Mouse (Mus musculus) forebrain, embryonic 12.5 days (tissue): ENCODE measurements around the gene Rbm44. TPM values are rescaled to one million over a fixed set of nuclear protein-coding genes. Genes with fewer than 3 reads are reported as not detected.

Experiments
- ATAC-seq: fragments of 200-750 bp; cut with Nextera tagmentation; 2 replicates; pipeline ENCODE4 v1.8.0; 2017; ENCODE audit warnings: moderate TSS enrichment; ENCODE audit not compliant: low FRiP score
- H3K27ac ChIP-seq: fragments of 300-500 bp; sonication (generic); 2 replicates; pipeline ENCODE4 v1.5.1; 2016; ENCODE audit warnings: mild to moderate bottlenecking
- H3K27me3 ChIP-seq: fragments of 300-500 bp; sonication (generic); 2 replicates; pipeline ENCODE4 v1.6.1; 2016; ENCODE audit warnings: mild to moderate bottlenecking
- H3K36me3 ChIP-seq: fragments of 300-500 bp; sonication (generic); replicated peaks from 2 replicates; pipeline ENCODE4 v1.6.1; 2016; ENCODE audit warnings: mild to moderate bottlenecking
- H3K4me1 ChIP-seq: fragments of 300-500 bp; sonication (generic); 2 replicates; pipeline ENCODE4 v1.6.1; 2016
- H3K4me2 ChIP-seq: fragments of 300-500 bp; sonication (generic); 2 replicates; pipeline ENCODE4 v1.6.1; 2016; ENCODE audit warnings: mild to moderate bottlenecking, moderate library complexity
- H3K4me3 ChIP-seq: fragments of 300-500 bp; sonication (generic); replicated peaks from 2 replicates; pipeline ENCODE4 v1.5.1; 2016; ENCODE audit warnings: mild to moderate bottlenecking
- H3K9ac ChIP-seq: fragments of 300-500 bp; sonication (generic); 2 replicates; pipeline ENCODE4 v1.6.1; 2016; ENCODE audit warnings: mild to moderate bottlenecking
- H3K9me3 ChIP-seq: fragments of 300-500 bp; sonication (generic); 2 replicates; pipeline ENCODE4 v1.6.1; 2016
- WGBS: fragments of 180-500 bp; shearing (Covaris S2); methylation state at CpG from one replicate; pipeline ENCODE4 v1.1.7; 2016; 5-methylcytosine and 5-hydroxymethylcytosine counted together
- polyA plus RNA-seq: library from polyadenylated mRNA; unstranded; fragments of >200 nt; fragmentation: Nextera tagmentation; extraction: Ambion mirVana; gene quantifications from 2 replicates; pipeline ENCODE4 v1.2.1, GENCODE M21; 2016

The Rbm44 gene
- polyA plus RNA-seq = 0.28 and 0.31 TPM in 2 replicates

GRCm38 (mm10) chr1:91144813-91145212, at the start of gene Rbm44:
TSS of gene Rbm44 (plus strand) at chr1:91145089.
- no peak for ATAC-seq
- no peak within 1 kb of the TSS for H3K4me2 ChIP-seq
- no peaks in the 10 kb centered on the region for H3K27me3 ChIP-seq
- no peak within 1 kb of the TSS for H3K9ac ChIP-seq
- no peaks in the 10 kb centered on the region for H3K4me1 ChIP-seq
- no peak within 1 kb of the TSS for H3K4me3 ChIP-seq
- H3K9me3 ChIP-seq = no peaks in the 10 kb centered on the region
- no peak within 1 kb of the TSS for H3K27ac ChIP-seq
- 77% methylated on average over 20 of the region's 20 CpGs for WGBS
- H3K36me3 ChIP-seq = no peaks in the 10 kb centered on the region

DNA sequence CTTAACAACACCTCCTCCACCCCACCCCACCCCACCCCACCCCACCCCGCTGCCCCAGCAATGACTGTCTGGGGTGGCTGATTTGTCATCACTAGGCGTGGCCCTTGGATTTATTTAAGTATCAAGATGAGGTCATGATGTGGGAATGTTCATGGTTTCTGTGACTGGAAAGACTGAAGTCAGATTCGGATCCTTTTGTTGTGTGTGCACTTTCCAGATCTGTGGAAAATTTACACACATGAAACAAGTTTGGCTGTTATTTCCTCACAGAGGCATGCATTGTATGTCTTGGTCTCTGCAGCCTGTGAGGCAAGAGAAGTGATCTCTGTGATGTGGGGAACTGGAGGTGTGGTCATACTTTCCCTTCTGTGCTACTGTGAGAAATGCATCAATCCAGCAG, 49.6 kb upstream of the Rbm44 start:
- no peak for ATAC-seq
- H3K4me3 ChIP-seq = no peak overlapping the region
- H3K27ac ChIP-seq = no peak overlapping the region
- no peaks in the 10 kb centered on the region for H3K36me3 ChIP-seq
- H3K4me1 ChIP-seq = peaks cover 7% of the 10 kb centered on the region
- 79% methylated on average over 3 of the region's 3 CpGs for WGBS
- no peak overlapping the region for H3K9ac ChIP-seq
- no peaks in the 10 kb centered on the region for H3K27me3 ChIP-seq
- no peak overlapping the region for H3K4me2 ChIP-seq
- H3K9me3 ChIP-seq = no peaks in the 10 kb centered on the region

DNA sequence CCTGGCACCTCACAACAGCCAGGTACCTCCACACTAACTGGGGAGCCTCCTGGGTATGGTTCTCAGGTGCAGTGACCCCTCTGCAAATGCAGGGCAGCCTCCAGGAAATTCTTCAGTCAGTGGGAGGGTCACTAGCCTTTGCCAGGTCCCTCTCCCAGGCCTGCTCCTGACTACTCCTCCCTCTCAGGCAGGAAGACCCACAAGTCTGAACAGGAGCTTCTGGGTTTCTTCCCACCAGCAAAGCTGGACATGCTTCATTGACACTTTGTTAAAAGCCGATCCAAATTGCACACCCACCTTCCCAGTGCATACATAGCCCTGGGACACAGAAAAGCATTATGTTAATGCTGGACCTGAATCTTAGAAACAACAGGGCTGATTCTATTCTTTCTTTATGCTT, 49.0 kb upstream of the Rbm44 start:
- ATAC-seq = no peak
- peaks cover 7% of the 10 kb centered on the region for H3K4me1 ChIP-seq
- H3K27me3 ChIP-seq = no peaks in the 10 kb centered on the region
- H3K4me2 ChIP-seq = no peak overlapping the region
- H3K9me3 ChIP-seq = no peaks in the 10 kb centered on the region
- H3K4me3 ChIP-seq = no peak overlapping the region
- 61% methylated on average over 1 of the region's 1 CpGs for WGBS
- H3K9ac ChIP-seq = no peak overlapping the region
- H3K36me3 ChIP-seq = no peaks in the 10 kb centered on the region
- H3K27ac ChIP-seq = no peak overlapping the region

DNA sequence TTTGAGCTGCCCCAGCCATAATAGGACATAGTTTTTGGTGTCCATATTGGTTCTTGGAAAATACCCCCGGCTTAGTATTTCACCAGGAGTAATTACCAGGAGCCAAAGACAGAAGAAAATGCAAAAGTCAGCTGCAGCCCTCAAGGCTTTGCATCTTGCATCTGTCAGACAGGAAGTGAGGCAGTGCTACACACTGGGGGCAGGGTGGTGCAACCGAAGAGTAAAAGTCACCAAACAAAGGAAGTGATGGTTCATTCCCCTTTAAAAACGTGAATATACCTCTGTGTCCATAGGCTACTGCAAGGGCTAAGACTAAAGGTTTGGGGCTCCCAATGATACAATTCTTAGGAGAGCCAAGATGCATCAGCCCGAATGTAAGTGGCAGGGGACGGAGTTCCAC, 48.4 kb upstream of the Rbm44 start:
- Histone ChIP-seq H3K36me3 (no peaks in the 10 kb centered on the region), H3K9me3 (no peaks in the 10 kb centered on the region), H3K4me2 (no peak overlapping the region), H3K27ac (no peak overlapping the region), H3K9ac (no peak overlapping the region), H3K27me3 (no peaks in the 10 kb centered on the region), H3K4me1 (peaks cover 7% of the 10 kb centered on the region), H3K4me3 (no peak overlapping the region)
- no peak for ATAC-seq
- 82% methylated on average over 5 of the region's 5 CpGs for WGBS

GRCm38 (mm10) chr1:91097283-91097834, 47.5 kb upstream of the Rbm44 start:
- Histone ChIP-seq H3K9ac (no peak overlapping the region), H3K9me3 (no peaks in the 10 kb centered on the region), H3K27me3 (no peaks in the 10 kb centered on the region), H3K27ac (no peak overlapping the region), H3K4me2 (no peak overlapping the region), H3K36me3 (no peaks in the 10 kb centered on the region), H3K4me3 (no peak overlapping the region), H3K4me1 (peaks cover 10% of the 10 kb centered on the region)
- 86% methylated on average over 11 of the region's 11 CpGs for WGBS
- no peak for ATAC-seq

- peak; percentile 71 for ATAC-seq
- H3K27ac ChIP-seq = no peak overlapping the region; the same call in 1 of the 2 replicates
- H3K9ac ChIP-seq = no peak overlapping the region
- H3K4me3 ChIP-seq = no peak overlapping the region
- no peak overlapping the region for H3K4me2 ChIP-seq
- no peaks in the 10 kb centered on the region for H3K36me3 ChIP-seq
- H3K27me3 ChIP-seq = no peaks in the 10 kb centered on the region
- 15% methylated on average over 6 of the region's 6 CpGs for WGBS
- no peaks in the 10 kb centered on the region for H3K9me3 ChIP-seq
- peaks cover 11% of the 10 kb centered on the region for H3K4me1 ChIP-seq
Measured at GRCm38 (mm10) chr1:91098887-91099286, 46.0 kb upstream of the Rbm44 start.

DNA sequence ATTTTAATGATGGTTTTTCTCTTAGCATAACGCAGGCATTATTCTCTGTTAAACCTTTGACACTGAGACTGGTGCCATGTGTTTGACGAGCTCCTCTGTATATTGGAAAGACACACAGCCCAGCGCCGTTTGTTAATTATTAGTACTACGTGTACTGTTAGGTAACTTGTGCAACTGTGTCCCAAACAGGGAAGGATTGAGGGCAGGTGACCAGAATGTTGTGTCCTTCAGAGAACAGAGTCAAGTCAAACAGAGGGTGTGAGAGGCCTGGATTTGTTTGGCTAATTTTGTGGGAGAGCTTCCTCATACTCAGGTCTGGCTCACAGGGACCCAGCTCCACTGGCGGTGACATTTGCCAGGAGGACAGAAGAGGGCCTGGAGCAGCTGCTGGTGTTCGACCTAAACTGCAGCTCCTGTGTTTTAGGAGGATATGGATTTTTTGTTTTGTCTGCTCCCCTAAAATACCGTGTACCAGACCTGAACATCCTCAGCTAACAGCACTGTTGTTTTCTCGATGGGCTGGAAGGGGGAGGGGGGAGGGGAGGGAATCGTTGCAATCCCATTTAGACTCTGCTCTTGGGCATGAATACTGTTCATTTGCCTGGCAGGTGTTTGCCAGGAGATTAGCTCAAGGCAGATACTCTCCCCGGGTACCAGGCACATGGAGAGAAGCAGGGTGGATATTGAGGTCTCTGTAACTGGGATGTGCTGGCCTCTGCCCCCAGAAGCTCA, 43.0 kb upstream of the Rbm44 start:
- WGBS = 69% methylated on average over 11 of the region's 11 CpGs
- Histone ChIP-seq H3K9me3 (no peaks in the 10 kb centered on the region), H3K4me3 (no peak overlapping the region), H3K36me3 (0 out of 2 replicates have a peak, but pooled peaks cover 4% of the 10 kb centered on the region), H3K4me1 (peaks cover 10% of the 10 kb centered on the region), H3K27ac (no peak overlapping the region), H3K27me3 (no peaks in the 10 kb centered on the region), H3K9ac (no peak overlapping the region), H3K4me2 (no peak overlapping the region)
- no peak for ATAC-seq

DNA sequence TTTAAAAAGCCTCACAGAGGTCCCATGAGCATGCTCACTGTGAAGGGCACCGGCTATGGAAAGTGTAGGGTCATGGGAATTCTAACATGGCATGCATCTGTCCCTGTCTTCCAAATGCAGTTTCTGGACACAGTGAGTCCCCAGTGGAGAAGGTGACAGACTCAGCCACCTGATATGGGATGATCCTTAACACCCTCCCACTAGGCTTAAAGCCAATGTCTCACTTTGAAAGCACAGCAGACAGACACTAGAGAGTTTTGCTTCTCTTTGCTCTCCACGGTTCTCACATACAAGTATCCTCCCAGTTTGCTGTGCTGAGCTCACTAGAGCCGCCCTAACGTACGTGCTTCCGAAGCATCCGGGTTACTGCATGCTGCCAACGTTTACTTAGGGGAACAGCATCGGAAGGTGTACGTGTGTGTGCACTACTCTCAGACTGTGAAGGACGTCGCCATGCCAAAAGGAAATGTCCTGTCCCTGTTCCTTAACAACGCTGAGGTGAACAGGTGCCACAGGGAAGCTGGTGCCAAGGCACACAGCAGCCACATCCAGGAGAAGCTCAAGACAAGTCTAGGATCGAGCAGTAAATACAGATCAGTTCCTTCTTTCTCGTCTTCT, 41.4 kb upstream of the Rbm44 start:
- WGBS = 92% methylated on average over 15 of the region's 15 CpGs
- no peaks in the 10 kb centered on the region for H3K27me3 ChIP-seq
- no peak overlapping the region for H3K27ac ChIP-seq
- ATAC-seq = no peak
- H3K4me2 ChIP-seq = no peak overlapping the region
- H3K4me3 ChIP-seq = no peak overlapping the region
- no peaks in the 10 kb centered on the region for H3K9me3 ChIP-seq
- H3K36me3 ChIP-seq = 0 out of 2 replicates have a peak, but pooled peaks cover 7% of the 10 kb centered on the region
- no peak overlapping the region for H3K9ac ChIP-seq
- H3K4me1 ChIP-seq = peaks cover 9% of the 10 kb centered on the region

- Histone ChIP-seq H3K9ac (no peak overlapping the region), H3K27ac (no peak overlapping the region), H3K36me3 (peaks cover 7% of the 10 kb centered on the region; the same call in 1 of the 2 replicates), H3K4me2 (no peak overlapping the region), H3K27me3 (no peaks in the 10 kb centered on the region), H3K4me1 (no peaks in the 10 kb centered on the region), H3K4me3 (no peak overlapping the region), H3K9me3 (no peaks in the 10 kb centered on the region)
- ATAC-seq = no peak
- 76% methylated on average over 5 of the region's 5 CpGs for WGBS
Measured at GRCm38 (mm10) chr1:91107548-91107947, 37.3 kb upstream of the Rbm44 start.

DNA sequence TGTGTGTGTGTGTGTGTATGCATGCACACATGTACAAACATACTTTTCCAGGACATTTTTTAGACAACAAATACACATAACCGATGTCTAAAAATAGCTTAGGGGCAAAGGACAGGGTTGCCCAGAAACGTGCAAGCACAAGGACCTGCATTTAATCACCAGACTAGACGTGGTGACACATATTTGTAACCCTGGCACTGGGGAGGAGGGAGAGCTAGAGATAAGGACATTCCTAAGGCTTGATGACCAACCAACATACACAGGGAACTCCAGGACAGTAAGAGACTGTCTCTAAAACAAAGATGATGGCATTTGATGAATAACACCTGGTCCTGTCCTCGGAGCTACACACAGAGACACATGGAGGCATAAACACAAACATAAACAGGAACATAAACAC, 35.6 kb upstream of the Rbm44 start:
- peaks cover 7% of the 10 kb centered on the region; the same call in 1 of the 2 replicates for H3K36me3 ChIP-seq

DNA sequence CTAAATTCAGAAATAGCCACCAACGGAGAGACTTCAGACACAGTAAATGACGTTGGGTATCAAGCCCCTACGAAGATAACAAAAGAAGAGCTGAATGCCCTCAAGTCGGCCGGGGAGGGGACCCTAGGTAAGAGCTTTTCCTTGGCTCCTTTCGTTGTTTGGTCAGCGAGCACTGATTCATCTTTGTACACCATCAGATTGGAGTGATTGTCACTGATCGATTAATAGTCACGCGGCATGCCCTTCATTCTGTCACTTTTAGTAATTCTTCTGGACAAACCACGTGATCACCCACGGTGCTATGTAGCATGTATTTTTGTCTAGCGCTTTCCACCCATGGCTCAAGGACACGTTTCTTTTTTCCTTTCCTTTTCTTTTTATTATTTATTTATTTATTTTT, 32.7 kb upstream of the Rbm44 start:
- Histone ChIP-seq H3K36me3 (peaks cover 6% of the 10 kb centered on the region; the same call in 1 of the 2 replicates), H3K4me2 (no peak overlapping the region), H3K27me3 (no peaks in the 10 kb centered on the region), H3K4me3 (no peak overlapping the region), H3K9me3 (no peaks in the 10 kb centered on the region), H3K4me1 (no peaks in the 10 kb centered on the region), H3K27ac (no peak overlapping the region), H3K9ac (no peak overlapping the region)
- ATAC-seq = no peak
- 92% methylated on average over 14 of the region's 14 CpGs for WGBS

More for the DNA sequence above, 35.6 kb upstream of the Rbm44 start:
- Histone ChIP-seq H3K4me2 (no peak overlapping the region), H3K4me3 (no peak overlapping the region), H3K27ac (no peak overlapping the region), H3K27me3 (no peaks in the 10 kb centered on the region), H3K9ac (no peak overlapping the region), H3K9me3 (no peaks in the 10 kb centered on the region), H3K4me1 (no peaks in the 10 kb centered on the region)
- 83% methylated on average over 4 of the region's 4 CpGs for WGBS
- no peak for ATAC-seq

DNA sequence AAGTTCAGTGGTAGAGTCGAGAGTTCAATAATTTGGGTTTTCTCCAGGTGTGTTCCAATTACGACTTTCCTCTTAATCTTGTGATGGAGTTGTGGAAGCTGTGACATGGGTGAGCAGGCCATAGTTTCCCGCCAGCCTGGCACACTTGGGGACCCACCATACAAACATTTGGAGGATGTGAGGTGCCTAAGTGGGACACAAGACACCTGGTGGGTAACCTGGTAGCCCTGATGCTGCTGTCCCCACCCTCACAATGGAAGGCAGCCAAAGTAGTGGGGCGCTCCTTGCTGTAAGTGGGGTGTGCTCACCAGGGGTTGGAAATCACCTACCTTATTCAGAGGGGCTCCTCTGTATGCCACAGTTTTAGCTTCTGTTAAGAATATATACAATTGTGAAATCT, 32.3 kb upstream of the Rbm44 start:
- Histone ChIP-seq H3K9me3 (no peaks in the 10 kb centered on the region), H3K9ac (no peak overlapping the region), H3K4me1 (no peaks in the 10 kb centered on the region), H3K27ac (no peak overlapping the region), H3K27me3 (no peaks in the 10 kb centered on the region), H3K36me3 (peaks cover 4% of the 10 kb centered on the region; the same call in 1 of the 2 replicates), H3K4me3 (no peak overlapping the region), H3K4me2 (no peak overlapping the region)
- WGBS = 93% methylated on average over 4 of the region's 4 CpGs
- no peak for ATAC-seq
